Mouse (Mus musculus): ENCODE data around the gene Angptl7.

GRCm38 (mm10) chr4:148495874-148496689 lies 4.2 kb downstream of the Angptl7 start:
- TF ChIP-seq CTCF (IDR thresholded peaks at IDR 0.05; ENCODE audit: control insufficient read depth, insufficient read depth, insufficient read length) (no peak), CEBPB (IDR thresholded peaks at IDR 0.05; ENCODE audit: low read depth) (no peak), MAX (IDR thresholded peaks at IDR 0.05) (no peak), USF1 (IDR thresholded peaks at IDR 0.05; ENCODE audit: low read depth) (no peak), MYOG (IDR thresholded peaks at IDR 0.05; ENCODE audit: control insufficient read depth, extremely low read depth, insufficient read length) (no peak)

Data from C2C12 (cell line).